Mouse (Mus musculus): ENCODE measurements around the gene Gm7271. TPM values are rescaled to one million over a fixed set of nuclear protein-coding genes. Genes with fewer than 3 reads are reported as not detected.

The Gm7271 gene
- 0.57 and 0.90 TPM in 2 replicates for polyA plus RNA-seq (2016; fragmentation: Nextera tagmentation; extraction: Ambion mirVana)

DNA sequence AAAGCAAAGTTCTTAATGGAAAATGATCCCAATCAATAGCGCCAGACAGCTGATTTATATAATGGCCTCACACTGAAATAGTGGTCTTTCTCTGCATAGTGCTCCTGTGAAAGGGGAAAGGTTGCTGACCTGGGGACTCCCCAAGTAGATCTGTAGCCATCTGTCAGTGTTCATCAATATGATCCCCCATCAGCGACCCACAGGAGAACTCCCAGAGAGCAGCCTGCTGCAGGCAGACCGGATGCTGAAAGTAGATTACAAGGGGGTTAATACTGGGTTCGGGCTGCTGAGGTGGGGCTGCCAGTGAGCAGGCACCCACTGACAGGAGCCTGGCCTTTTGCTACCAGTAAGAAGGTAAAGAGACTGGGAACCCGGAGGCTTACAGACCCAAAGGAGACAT lies at the start of gene Gm7271:
Gene Gm7271, plus strand, starts transcription at position 230 of the 400 bp plus-strand sequence.
- H3K9me3 ChIP-seq (replicated peaks) = no peaks in the 10 kb centered on the region
- H3K4me1 ChIP-seq = peaks cover 6% of the 10 kb centered on the region; the same call in 1 of the 2 replicates
- no peaks in the 10 kb centered on the region for H3K27me3 ChIP-seq (ENCODE audit: low read depth, poor library complexity, severe bottlenecking)
- H3K4me3 ChIP-seq = no peak within 1 kb of the TSS
- WGBS = 53% methylated on average over 5 of the region's 5 CpGs
- no peak within 1 kb of the TSS for H3K27ac ChIP-seq (replicated peaks)
- DNase-seq (ENCODE audit: low spot score) = no peak
- H3K36me3 ChIP-seq = no peaks in the 10 kb centered on the region

DNA sequence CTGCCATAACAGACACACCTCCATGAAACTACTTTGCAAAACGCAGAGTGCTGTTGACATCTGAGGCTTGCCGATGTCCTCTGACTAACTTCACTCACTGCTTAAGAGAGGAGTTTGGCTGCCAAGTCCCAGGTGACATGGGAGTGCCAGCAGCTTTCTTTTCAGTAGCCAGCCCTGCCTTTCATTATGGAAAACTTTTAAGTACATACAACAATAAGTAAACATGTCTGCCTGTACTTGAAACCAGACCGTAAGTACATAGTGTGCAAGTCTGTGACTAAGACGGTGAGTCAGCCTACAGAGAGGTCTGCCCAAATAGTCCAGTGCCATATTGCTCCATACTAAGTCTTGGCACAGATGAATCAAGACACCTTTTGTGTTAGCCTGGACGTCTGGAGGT lies 46.7 kb upstream of the Gm7271 start:
- Histone ChIP-seq H3K4me1 (no peaks in the 10 kb centered on the region), H3K9me3 (replicated peaks) (no peaks in the 10 kb centered on the region; the same call in 1 of the 2 replicates), H3K27ac (replicated peaks) (no peak overlapping the region), H3K4me3 (no peak overlapping the region), H3K36me3 (no peaks in the 10 kb centered on the region), H3K27me3 (ENCODE audit: low read depth, poor library complexity, severe bottlenecking) (no peaks in the 10 kb centered on the region)
- DNase-seq (ENCODE audit: low spot score) = no peak
- 85% methylated on average over 5 of the region's 5 CpGs for WGBS

DNA sequence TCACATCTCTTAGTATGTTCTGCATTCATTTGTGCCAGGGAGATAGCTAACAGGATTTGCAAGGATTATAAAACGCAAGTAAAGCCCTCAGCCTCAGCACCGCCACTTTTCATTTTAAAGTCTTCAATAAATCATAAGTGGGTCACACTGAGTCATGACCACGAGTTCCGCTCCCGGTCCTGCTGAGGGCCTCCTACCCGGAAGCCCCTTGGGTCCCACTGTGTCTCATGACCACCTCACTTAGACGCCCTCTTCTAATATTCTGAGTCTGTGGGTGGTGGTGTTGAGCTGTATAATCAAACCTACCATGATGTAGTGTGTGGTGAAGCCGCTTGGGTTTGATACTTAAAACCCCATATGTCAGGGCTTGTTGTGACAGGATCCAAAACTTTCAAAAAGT lies 46.1 kb upstream of the Gm7271 start:
- no peaks in the 10 kb centered on the region for H3K27me3 ChIP-seq (ENCODE audit: low read depth, poor library complexity, severe bottlenecking)
- H3K4me1 ChIP-seq = no peaks in the 10 kb centered on the region
- 92% methylated on average over 8 of the region's 8 CpGs for WGBS
- no peak for DNase-seq (ENCODE audit: low spot score)
- no peak overlapping the region for H3K4me3 ChIP-seq
- no peaks in the 10 kb centered on the region for H3K36me3 ChIP-seq
- no peaks in the 10 kb centered on the region; the same call in 1 of the 2 replicates for H3K9me3 ChIP-seq (replicated peaks)
- no peak overlapping the region for H3K27ac ChIP-seq (replicated peaks)

DNA sequence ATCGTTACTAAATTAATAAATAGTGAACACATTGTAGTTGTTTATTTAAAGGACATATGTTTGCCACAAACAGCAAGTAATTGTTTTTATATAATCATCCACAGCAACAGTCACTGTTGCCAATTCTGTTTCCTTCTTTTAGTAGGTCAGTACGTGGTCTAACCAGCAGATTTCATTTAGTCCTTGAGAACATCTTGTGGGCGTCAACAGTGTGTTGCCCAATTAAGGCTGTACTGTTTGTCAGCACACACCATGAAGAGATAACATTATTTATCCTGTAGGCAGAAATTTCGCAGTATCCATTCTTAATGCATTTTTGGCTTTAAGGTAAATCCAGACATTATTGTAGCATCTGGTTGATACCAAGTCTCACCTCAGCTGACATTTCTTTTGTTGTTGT lies 42.4 kb upstream of the Gm7271 start:
- Histone ChIP-seq H3K27ac (replicated peaks) (no peak overlapping the region), H3K4me3 (no peak overlapping the region), H3K4me1 (no peaks in the 10 kb centered on the region), H3K9me3 (replicated peaks) (no peaks in the 10 kb centered on the region), H3K27me3 (ENCODE audit: low read depth, poor library complexity, severe bottlenecking) (no peaks in the 10 kb centered on the region), H3K36me3 (no peaks in the 10 kb centered on the region)
- WGBS = 88% methylated on average over 4 of the region's 4 CpGs
- no peak for DNase-seq (ENCODE audit: low spot score)

DNA sequence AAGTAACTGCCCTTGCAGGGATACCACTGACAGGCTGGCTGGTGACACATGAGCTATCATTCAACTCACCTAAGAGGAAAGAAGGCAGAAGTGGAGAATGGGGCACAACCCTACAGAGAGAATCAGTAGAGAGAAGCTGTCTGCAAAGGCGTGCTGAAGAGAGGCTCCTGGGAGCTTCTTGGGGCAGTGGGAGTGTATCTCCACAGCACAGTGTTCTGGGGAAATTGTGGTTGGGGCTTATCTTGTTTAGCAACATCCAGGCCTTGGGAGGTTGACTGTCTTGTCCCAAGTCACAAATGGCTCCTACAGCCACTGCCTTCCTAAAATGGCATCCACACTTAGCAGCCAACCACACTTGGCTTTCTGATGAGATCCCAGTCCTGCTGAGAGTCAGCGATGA lies 8.9 kb upstream of the Gm7271 start:
- Histone ChIP-seq H3K4me3 (no peak overlapping the region), H3K27ac (replicated peaks) (no peak overlapping the region), H3K4me1 (no peaks in the 10 kb centered on the region), H3K27me3 (ENCODE audit: low read depth, poor library complexity, severe bottlenecking) (no peaks in the 10 kb centered on the region), H3K9me3 (replicated peaks) (no peaks in the 10 kb centered on the region), H3K36me3 (no peaks in the 10 kb centered on the region)
- DNase-seq (ENCODE audit: low spot score) = no peak
- WGBS = 83% methylated on average over 2 of the region's 2 CpGs

DNA sequence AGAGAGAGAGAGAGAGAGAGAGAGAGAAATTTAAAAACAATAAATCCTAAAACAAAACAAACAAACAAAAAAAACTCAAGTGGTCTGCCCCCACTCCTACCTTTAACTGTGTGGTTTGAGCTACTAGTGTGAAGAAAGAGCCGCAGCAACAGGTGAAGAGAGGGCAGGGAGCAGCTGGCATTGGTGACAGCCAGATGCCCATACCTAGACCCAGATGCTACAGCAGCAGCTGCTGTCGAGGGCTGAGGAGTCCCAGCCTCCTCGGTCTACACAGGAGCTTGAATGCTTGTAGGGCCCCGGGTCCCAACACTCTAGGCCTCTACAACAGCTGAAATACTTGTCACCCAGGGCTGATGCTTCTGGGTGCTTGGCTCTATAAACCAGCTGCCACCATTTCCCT lies 7.0 kb upstream of the Gm7271 start:
- no peaks in the 10 kb centered on the region for H3K9me3 ChIP-seq (replicated peaks)
- no peaks in the 10 kb centered on the region for H3K27me3 ChIP-seq (ENCODE audit: low read depth, poor library complexity, severe bottlenecking)
- no peak overlapping the region for H3K27ac ChIP-seq (replicated peaks)
- no peaks in the 10 kb centered on the region for H3K4me1 ChIP-seq
- WGBS = 79% methylated on average over 4 of the region's 4 CpGs
- DNase-seq (ENCODE audit: low spot score) = no peak
- no peaks in the 10 kb centered on the region for H3K36me3 ChIP-seq
- H3K4me3 ChIP-seq = no peak overlapping the region

DNA sequence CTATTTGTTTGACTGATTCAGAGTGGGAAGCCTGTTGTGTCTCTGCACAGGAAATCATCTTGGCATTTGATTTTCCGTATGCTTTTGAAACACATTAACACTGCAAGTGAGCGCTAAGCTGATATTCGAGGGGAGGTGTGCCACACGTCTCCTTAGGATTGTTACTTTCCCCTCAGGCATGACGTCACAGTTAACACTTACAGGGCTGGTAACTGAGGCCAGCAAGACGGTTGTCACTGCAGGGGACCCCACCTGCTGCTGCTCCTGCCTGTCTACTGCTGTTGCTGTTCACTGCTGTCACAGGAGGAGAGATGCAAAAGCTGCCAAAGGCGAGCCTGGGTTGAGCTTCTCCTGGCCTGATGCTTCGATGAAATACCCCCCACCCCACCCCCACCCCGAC lies 6.1 kb upstream of the Gm7271 start:
- Histone ChIP-seq H3K4me1 (no peaks in the 10 kb centered on the region), H3K27me3 (ENCODE audit: low read depth, poor library complexity, severe bottlenecking) (no peaks in the 10 kb centered on the region)
- 38% methylated on average over 9 of the region's 9 CpGs for WGBS

DNA sequence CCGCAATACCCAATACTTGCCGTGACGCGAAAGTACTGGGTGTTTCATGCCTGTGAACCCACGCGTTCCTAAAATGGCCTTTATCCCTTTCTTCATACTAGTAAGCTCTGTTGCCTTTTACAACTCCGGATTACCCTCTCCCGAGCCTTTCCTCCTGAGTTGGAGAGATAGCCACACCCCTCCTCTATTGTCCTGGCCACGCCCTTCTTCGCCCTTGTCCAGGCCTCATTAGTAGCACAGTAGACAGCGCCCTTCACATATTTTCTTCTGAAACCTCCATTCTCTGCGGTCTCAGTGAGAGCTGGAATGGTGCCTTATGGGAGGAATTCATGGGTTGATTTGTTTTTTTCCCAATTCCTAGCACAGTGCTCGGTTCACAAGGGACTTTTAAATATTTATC lies 11.3 kb downstream of the Gm7271 start:
- Histone ChIP-seq H3K9me3 (replicated peaks) (no peaks in the 10 kb centered on the region), H3K27me3 (ENCODE audit: low read depth, poor library complexity, severe bottlenecking) (no peaks in the 10 kb centered on the region), H3K4me1 (no peaks in the 10 kb centered on the region), H3K4me3 (no peak overlapping the region), H3K27ac (replicated peaks) (no peak overlapping the region), H3K36me3 (no peaks in the 10 kb centered on the region)
- 79% methylated on average over 13 of the region's 13 CpGs for WGBS
- no peak for DNase-seq (ENCODE audit: low spot score)

More for the DNA sequence above, 6.1 kb upstream of the Gm7271 start:
- DNase-seq (ENCODE audit: low spot score) = no peak
- H3K4me3 ChIP-seq = no peak overlapping the region
- no peak overlapping the region for H3K27ac ChIP-seq (replicated peaks)
- H3K36me3 ChIP-seq = no peaks in the 10 kb centered on the region
- no peaks in the 10 kb centered on the region for H3K9me3 ChIP-seq (replicated peaks)

DNA sequence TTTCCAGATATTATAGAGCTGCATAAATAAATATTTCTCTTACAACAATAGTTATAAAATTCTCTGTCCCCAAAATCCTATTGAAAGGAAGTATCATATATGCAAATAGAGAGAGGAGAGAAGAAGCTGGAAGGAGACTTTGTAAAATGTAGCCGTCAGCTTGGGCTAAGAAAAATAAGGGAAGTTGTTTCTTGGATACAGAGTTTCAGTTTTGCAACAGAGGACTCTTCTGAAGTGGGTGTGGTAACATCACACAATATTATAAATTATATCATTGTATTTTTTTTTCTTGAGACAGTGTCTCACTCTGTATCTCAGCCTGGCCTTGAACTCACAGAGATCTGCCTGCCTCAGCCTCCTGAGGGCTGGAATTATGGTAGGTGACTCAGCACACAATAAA lies 38.6 kb downstream of the Gm7271 start:
- H3K9me3 ChIP-seq (replicated peaks) = no peaks in the 10 kb centered on the region
- WGBS = 89% methylated on average over 1 of the region's 1 CpGs
- H3K27ac ChIP-seq (replicated peaks) = no peak overlapping the region
- H3K4me3 ChIP-seq = no peak overlapping the region
- no peaks in the 10 kb centered on the region for H3K4me1 ChIP-seq
- DNase-seq (ENCODE audit: low spot score) = no peak
- H3K27me3 ChIP-seq (ENCODE audit: low read depth, poor library complexity, severe bottlenecking) = no peaks in the 10 kb centered on the region
- H3K36me3 ChIP-seq = no peaks in the 10 kb centered on the region

DNA sequence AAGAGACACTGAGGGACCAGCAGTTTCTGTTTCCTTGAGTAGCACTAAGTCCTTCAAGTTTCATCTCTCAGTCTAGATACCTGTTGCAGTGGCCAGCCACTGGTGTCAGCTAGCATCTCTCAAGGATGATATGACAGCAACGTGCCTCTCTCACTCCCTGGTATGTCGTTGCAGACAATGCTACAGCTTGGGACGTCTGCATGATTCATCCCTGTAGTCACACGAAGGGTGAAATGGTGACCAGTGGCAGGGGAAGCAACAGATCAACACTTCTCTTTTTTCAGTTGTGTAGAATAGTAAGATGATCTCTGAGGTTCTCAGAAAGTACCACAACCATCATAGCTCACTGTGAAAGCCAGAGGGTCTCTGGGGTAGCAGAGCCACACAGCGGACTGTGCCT lies 40.8 kb downstream of the Gm7271 start:
- 79% methylated on average over 5 of the region's 5 CpGs for WGBS
- no peak overlapping the region for H3K4me3 ChIP-seq
- no peaks in the 10 kb centered on the region for H3K9me3 ChIP-seq (replicated peaks)
- no peaks in the 10 kb centered on the region for H3K27me3 ChIP-seq (ENCODE audit: low read depth, poor library complexity, severe bottlenecking)
- no peaks in the 10 kb centered on the region for H3K36me3 ChIP-seq
- H3K27ac ChIP-seq (replicated peaks) = no peak overlapping the region
- DNase-seq (ENCODE audit: low spot score) = no peak
- no peaks in the 10 kb centered on the region for H3K4me1 ChIP-seq

DNA sequence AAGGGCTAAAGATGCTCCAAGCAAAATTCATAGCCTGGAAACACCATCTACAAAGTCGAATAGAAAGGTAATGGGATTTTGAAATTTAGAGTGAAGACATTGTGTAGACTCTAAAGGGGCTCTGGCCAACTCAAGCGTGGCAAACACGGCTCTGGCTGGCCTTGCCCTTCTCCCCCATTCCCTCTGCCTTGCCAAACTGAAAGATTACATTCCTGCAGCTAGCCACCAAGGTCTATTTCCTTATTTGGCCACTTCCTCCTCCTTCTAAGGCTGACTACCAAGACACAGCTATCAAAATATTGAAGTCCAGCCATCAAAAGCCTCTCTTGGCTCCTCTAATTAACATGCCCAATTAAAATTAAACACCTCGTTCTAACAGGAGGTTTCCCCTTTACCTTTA lies 41.2 kb downstream of the Gm7271 start:
- no peaks in the 10 kb centered on the region for H3K9me3 ChIP-seq (replicated peaks)
- WGBS = 68% methylated on average over 4 of the region's 4 CpGs
- peaks cover 4% of the 10 kb centered on the region for H3K4me1 ChIP-seq
- DNase-seq (ENCODE audit: low spot score) = no peak
- no peaks in the 10 kb centered on the region for H3K27me3 ChIP-seq (ENCODE audit: low read depth, poor library complexity, severe bottlenecking)
- no peak overlapping the region for H3K27ac ChIP-seq (replicated peaks)
- H3K36me3 ChIP-seq = no peaks in the 10 kb centered on the region
- no peak overlapping the region for H3K4me3 ChIP-seq

DNA sequence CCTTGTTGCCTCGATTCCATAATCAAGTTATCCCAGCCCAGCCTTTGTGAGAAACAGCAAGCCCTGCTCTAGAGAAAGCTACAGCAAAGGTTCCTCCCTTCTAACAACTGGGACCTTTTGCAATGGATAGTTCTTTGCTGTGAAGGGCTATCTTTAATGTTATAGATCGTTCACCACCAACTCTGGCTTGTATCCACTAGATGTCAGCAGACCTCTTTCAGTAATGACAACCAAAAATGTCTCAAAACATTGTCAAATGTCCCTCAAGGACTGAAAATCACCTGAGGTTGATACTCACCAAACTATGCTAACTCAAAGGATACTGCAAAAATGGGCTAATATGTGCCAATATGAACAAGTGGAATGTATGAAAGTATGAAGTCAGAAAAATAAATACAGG lies 42.0 kb downstream of the Gm7271 start:
- Histone ChIP-seq H3K36me3 (no peaks in the 10 kb centered on the region), H3K27me3 (ENCODE audit: low read depth, poor library complexity, severe bottlenecking) (no peaks in the 10 kb centered on the region), H3K9me3 (replicated peaks) (no peaks in the 10 kb centered on the region), H3K27ac (replicated peaks) (no peak overlapping the region), H3K4me3 (no peak overlapping the region), H3K4me1 (peaks cover 12% of the 10 kb centered on the region)
- WGBS = 59% methylated on average over 2 of the region's 2 CpGs
- DNase-seq (ENCODE audit: low spot score) = no peak

DNA sequence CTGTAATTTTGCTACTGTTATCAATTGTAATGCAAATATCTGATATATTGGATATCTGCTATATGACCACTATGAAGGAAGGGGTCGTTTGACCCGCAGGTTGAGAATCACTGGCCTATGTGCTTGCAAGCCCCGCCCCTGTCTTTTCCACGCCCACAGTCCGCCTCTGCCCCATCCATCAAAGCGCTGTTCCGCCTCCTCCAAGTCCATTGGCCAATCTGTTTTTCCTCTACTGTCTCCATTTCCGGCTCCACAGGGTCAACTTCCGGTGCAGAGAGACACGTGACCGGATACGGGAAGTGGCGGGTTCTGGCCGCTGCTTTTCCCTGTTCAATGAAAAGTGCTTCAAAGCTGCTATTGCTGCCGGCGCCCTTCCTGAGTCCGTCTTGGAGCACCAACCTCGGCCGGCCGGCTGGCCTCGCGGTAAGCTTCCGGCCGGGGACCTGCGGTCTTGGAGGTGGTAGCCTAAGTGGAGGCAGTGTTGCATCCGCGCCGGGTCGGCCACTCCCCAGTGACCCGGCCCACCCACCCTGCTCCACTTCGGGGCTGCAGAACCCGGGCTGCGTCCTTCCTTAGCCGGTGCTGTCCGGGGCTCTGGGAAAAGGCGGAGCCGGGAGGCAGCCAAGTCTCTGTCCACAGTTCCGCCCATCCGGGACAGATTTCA lies 45.3 kb downstream of the Gm7271 start, which contains the start of gene Exoc1:
Gene Exoc1, plus strand, starts transcription at position 272 of the 664 bp plus-strand sequence.
- Histone ChIP-seq H3K36me3 (peaks cover 11% of the 10 kb centered on the region), H3K27ac (replicated peaks) (peak within 1 kb of the TSS; percentile 87), H3K4me1 (peaks cover 14% of the 10 kb centered on the region), H3K9me3 (replicated peaks) (no peaks in the 10 kb centered on the region), H3K27me3 (ENCODE audit: low read depth, poor library complexity, severe bottlenecking) (no peaks in the 10 kb centered on the region), H3K4me3 (peak within 1 kb of the TSS; percentile 97)
- DNase-seq (ENCODE audit: low spot score) = peak; percentile 97
- under 1% methylated on average over 39 of the region's 39 CpGs for WGBS

DNA sequence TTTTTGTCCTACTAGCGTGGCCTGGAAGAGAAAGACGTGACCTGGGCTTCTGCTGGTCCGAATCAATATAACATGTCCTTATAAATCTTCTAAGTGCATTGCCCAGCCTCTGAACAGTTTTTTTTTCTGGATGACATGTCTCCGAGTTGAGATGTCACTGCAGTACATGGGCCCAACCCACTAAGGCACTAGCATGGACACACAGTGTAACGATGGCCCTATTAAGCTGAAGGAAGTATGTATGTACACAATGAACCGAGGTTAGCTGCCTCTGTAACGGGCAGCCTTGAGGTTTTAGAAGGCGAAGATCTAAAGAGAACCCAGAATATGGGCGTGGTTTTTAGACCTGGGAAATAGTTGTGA lies 45.8 kb downstream of the Gm7271 start:
- H3K27ac ChIP-seq (replicated peaks) = peak overlapping the region; percentile 87
- no peaks in the 10 kb centered on the region for H3K27me3 ChIP-seq (ENCODE audit: low read depth, poor library complexity, severe bottlenecking)
- DNase-seq (ENCODE audit: low spot score) = no peak
- WGBS = 11% methylated on average over 9 of the region's 9 CpGs
- no peaks in the 10 kb centered on the region for H3K9me3 ChIP-seq (replicated peaks)
- H3K36me3 ChIP-seq = peaks cover 14% of the 10 kb centered on the region
- peaks cover 14% of the 10 kb centered on the region for H3K4me1 ChIP-seq
- peak overlapping the region; percentile 97 for H3K4me3 ChIP-seq
